Mouse (Mus musculus) mouse embryonic stem cell (cell line): ENCODE results near the gene Zfp142.

Source experiments
- in situ Hi-C, 2 experiments: fragments of 300-500 bp; cut with MboI; formaldehyde crosslinking; loops; 1 replicate in 1 of 2; 3 replicates in 1 of 2; pipeline ENCODE4 v1.14.3; 2019 to 2020; ENCODE audit warnings: low sequenced_read_pairs in 2 of 2, low pct_unique_long_range_greater_than_20kb in 1 of 2, mixed read lengths in 1 of 2; ENCODE audit not compliant: unreplicated experiment in 1 of 2

Zfp142 gene

DNA sequence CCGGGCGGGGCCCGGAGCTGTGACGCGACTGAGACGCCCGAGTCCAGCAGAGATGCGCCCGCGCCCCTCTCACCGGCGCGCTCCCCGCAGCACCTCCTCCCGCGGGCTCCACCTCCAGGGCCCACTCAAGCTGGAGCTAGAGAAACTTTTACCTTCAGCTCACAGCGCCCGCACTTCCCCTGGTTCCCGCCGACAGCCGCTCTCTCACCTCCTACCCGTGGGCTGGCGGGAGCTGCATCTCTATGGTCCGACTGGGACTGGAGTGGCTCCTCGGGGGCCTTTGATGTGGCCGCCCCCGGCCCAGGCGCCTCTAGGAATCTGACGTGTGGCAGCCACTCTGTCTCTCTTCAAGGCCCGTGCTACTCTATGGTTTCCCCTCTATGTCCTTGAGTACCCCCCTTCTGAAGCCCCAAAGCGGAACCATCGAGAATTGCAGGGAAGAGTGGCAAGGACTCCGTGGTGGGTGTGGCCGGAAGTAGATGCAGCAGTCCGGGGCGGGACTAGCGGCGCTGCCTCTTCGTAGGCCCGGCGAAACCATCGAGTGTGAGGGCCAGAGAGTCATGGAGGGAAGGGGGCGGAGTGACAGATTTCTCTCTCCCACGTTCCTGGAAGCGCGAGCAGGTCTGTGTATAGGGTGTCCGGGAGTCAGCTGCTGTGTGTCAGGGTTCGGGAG, at the start of gene Zfp142, which contains the start of gene Bcs1l:
Gene Zfp142 (minus strand): TSS at position 474 of the 673 bp plus-strand sequence.
Gene Bcs1l (plus strand): TSS at position 517 of the 673 bp plus-strand sequence.
- in situ Hi-C loops = no loop called here

DNA sequence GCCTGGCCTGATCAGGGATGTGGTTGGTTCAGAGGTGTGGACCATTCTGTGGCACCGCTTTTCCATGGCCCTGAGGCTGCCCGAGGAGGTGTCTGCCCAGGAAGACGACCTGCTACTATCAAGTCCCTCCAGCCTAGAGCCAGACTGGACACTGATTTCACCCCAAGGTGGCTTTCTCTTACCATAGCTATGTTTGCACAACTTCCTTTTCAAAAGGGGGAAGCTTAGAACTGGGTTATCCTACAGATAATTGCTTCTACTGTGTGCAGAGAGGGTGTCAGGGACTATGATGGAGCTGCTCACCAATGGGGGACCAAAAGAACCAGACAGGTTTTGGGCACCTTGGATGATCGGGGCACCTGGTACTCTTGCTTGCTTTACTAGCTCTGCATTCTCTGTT, 44.7 kb upstream of the Zfp142 start:
- in situ Hi-C loops = no loop called here

DNA sequence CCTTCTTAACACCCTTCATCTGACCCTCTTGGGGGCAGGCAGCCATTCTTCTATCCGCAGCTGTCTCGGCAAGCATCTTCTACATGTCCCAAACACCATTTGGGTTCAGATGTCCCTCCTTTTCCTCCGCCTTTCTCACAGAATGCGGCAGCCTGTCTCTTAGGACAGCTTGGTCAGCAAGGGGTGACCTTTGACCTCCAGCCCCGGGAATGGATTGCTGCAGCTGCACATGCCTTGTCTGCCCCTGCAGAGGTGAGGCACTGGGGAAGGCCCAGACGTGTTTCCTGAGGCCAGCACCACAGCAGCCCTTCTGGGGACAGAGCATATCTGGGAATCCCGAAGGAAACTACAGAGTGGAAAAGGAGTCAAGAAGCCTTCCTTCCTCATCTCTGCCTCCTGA, 40.0 kb upstream of the Zfp142 start:
- in situ Hi-C loops = no loop called here

DNA sequence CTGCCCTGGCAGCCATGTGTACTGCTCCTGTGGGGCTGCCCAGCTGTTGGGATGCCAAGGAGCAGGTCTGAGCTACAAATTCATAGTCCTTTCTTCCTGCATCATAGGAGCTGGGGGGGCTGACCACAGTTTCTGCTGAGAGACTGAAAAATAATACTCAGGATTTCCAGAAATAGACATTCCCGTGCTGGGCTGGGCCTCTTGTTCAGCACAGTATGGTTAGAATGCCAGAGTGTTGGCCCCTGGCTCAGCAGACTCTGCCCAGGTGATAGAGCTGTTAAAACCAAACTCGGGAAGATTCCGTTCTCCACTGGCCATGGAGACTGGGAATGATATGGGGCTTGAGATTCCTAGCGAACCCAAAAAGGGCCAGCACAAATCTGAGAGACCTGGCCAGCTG, 38.0 kb upstream of the Zfp142 start:
- in situ Hi-C loops = no loop called here

DNA sequence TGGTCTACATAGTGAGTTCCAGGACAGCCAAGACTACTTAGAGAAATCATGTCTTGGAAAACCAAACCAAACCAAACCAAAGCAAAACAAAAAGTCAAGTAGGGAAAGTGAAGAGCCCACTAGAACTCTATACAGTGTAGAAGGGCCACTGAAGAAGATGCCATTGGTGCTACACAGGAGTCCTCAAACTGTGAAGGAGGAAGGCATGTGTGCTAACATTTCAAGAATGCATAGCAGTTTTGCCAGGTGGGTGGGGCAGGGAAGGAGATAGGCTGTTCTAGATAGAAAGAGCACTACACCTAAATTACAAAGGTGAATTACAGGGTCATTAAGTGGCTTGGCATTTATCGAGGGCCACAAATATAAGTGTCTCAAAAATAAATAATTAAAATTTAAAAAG, 36.1 kb upstream of the Zfp142 start:
- in situ Hi-C loops = no loop called here

DNA sequence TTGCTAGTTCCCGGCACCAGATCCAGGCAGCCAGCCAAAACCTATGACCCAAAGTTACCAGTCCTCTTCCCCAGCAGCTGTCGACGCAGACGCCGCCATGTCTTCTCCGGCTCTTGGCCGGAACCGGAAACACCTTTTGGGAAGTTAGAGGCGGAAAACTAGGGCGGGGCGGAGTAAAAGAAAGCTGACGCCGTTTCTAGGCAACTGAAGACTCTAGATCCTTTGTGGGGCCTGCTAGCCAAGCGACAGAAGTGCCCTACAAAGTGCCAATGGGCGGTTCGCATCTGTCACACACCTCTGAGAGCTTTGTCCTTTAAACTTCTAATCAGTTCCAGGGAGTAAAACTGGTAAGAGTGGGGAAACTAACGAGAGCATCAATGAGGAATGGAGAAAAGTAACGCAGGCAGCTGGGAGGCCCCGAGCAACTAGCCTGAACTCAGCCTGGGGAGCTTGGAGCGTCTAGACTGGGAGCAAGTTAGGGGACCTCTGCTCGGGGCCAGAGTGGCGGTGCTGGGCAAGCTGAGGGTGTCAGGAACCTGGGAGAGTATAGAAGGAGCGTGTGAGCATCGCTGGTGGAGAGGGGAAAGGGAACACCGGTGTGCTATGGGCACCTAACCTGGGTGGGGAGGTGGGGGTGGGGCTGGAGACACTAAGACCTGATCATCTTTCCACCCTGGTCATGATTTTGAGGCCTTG, 13.4 kb upstream of the Zfp142 start, which contains the start of the genes Rnf25 and Stk36:
Gene Rnf25 (minus strand): TSS at position 131 of the 696 bp plus-strand sequence.
Gene Stk36 (plus strand): TSS at position 179 of the 696 bp plus-strand sequence.
- in situ Hi-C loops = no loop called here

DNA sequence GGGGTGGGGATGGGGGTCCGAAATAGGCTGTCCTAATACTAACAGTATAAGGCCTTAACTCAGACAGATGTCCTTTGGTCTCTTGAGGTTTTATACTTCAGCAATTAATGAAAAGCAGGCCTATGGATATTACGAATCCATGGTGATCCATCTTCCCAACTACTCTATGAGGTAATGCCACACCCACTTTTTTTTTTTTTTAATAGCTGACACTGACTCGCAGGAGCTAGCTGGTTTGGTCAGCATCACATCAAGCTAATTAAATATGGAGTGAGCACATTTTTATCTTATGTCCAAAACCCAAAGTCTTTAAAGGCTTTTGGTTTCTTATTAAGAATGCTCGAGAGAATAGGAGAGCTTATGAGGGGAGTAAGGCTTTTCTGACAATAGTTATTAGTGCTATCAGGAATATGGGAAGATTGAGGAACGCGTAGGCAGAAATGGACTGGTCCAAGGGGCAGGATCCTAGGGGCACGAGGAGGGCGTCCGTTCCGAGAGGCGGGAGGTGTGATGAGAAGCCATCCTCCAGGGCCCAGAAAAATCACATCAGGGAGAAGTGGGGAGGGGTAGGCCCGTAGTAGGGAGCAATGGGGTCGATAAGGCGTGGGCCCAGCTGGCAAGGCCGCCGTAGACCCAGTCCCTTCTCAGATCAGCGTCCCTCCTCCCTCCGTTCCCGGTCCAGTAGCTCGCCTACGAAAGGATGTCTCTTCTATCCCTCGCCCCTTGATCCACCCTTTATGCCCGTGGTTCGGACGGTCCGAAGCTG, 12.6 kb upstream of the Zfp142 start:
- in situ Hi-C loops = no loop called here

DNA sequence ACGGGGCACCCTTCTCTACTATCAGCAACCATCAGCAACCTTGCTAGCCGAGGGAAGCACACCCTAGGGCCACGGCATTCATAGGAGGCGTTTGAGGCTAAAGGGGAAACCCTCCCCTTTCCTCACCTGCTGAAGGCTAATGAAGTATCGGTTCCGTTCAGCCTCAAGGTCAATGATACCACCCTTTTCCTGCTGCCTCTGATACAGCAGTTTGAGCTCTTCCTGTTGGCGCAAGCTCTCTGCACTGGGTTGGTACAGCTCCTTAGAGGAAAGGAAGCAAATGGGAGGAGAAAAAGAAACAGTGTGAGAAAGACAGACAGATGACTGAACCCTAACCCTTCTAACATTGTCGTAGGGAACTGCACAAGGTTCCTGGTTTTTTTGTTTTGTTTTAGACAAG, 6.4 kb upstream of the Zfp142 start:
- in situ Hi-C loops = no loop called here

DNA sequence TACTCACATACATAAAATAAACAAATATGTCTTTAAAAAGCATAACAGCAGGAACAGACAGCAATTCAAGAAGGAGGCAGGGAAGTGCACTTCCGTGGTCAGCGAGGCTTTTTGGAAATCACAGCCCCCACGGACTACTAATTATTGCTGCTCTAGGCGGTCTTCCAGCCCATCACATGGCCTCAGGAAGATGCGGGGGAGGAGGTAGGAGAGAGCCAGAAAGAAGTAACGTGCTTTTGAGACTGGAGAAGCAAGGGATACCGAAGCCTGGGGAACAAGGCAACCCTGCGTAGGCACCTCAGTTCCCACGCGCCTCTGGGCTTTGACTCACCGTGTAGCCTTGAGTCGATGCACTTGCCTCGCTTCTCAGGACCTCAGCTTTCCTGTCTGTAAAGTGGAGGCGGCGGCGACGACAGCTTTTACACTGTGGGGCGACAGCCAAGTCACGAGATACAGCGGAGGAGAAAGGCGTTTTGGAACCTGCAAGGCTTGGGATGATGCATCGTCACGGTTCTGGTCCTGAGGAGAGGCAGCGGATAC, 743 bp downstream of the Zfp142 start:
- in situ Hi-C loops = no loop called here

DNA sequence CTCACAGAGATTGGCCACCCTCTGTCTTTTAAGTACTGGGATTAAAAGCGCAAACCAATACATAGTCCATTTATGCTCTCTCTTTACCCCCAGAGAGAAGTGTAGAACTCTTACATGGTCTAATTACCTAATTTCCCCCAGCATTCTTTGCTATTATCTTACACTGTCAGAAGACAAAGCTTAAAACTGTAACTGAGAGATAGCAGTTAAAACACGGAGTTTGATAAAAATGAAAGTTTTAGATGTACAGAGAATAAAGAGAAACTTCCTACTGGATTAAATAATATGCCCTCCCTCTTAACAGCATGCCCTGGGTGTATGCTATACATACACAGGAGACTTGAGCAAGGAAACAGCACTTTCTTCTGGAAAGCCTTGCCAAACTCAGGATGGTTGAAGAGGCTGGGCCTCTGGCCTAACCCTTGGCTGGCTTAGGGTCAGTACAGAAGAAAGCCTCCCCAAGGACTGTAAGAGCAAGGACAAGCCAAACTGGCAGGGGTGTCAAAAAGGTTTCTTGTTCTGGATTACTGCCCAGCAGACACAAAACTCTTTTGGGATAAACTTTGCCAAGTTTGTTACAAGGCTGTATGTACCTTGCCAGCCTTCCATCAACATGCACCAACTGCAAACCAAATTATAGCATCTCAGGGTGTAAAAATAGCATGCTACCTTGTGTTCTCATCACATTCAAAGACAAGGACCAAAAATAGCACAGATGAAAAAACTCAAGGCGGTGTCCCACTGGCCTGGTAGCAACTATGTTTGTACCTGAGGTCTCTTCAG, 3.2 kb downstream of the Zfp142 start:
- in situ Hi-C loops = no loop called here

DNA sequence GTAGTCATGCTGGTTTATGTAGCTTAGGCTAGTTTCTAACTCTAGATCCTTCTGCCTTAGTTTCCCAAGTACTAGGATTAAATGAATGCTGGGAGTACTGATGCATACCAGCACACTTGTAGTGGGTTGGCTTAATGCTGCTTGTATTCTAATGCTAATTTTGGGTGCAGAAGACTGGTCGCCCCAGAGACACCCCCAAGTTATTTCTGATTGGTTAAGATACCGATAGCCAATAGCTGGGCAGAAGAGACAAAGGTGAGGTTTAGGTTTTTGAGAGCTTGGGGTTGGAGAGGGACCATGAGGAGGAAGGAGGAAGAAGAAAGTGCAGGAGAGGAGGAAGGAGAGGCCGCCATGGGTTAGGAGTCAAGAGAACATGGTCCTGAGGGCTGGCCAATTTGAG, 5.4 kb downstream of the Zfp142 start:
- in situ Hi-C loops = no loop called here

DNA sequence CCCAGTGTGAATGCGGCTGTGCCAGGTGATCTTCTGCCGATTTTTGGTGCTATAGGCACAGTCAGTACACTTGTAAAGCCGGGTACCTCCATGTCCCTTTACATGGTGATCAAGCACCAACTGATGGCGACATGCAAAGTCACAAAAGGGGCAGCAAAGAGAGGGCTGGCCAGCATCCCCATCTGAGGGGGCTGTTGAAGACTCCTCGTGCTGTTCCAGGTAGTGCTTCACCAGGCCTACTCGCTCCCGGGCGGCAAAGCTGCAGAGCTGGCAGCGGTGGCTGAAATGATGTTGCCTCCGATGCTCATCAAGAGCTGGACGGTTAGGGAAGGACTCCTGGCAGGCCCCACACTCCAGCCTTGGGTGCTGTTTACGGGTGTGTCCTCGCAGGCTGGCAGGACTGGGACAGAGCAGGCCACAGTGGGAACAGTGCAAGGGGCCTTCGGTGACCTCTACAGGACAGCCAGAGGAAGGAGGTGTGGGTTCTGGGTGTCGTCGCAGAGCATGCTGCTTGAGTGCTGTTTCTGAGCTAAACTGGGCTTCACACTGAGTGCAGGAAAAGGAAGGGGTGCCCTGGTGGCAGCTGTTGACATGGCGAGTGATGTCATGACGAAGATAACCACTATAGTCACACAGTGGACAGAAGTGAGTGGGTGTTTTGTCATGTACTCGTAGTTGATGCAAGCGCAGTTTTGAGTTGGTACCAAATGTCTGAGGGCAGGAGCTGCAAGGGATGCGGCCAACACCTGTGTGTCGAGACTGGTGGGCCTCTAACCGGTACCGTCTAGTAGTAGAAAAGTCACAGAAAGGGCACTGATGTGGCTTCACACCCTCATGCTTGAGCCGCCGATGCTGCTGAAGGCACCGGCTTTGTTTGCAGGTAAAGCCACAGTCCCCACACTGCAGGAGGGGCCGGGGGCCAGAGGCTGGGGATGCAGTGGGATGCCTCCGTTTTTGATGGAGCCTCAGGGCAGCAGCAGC, 18.0 kb downstream of the Zfp142 start:
- in situ Hi-C loops = no loop called here

DNA sequence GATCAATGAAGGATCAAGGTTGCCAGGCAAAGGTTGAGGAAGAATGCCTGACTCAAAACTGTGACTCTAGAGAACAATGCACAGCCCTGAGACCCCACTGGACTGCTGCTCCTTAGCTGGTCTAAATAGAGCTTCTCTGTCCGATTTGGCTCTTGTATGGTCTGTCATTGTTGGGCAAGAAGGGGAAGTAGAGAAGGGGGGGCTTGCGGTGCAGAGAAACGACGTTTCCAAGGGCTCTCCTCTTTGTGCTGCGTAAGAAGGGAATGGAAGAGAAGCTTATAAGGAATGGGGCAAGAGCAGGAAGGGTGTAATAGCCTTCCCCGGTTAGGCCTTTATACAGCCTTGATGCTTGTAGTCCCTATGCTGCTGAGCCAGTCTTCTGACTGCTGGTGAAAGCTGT, 22.2 kb downstream of the Zfp142 start:
- in situ Hi-C loops = no loop called here

DNA sequence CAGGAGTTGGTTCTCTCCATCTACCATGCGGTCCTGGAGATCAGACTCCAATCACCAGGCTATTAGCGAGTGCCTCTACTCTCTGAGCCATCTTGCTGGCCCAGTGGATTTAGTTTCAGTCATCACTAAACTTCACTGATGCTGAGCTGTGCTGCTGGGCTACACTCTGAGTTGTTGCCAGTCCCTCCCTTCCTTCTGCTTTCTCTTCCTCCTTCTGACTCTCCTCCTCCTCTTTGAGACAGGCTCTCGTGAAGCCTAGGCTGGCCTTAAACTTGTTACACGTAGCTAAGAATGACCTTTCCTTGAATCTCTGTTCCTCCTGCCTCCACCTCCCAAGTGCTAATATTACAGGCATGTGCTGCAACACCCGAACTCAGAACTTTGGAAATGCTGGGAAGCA, 29.0 kb downstream of the Zfp142 start:
- in situ Hi-C loops = no loop called here

DNA sequence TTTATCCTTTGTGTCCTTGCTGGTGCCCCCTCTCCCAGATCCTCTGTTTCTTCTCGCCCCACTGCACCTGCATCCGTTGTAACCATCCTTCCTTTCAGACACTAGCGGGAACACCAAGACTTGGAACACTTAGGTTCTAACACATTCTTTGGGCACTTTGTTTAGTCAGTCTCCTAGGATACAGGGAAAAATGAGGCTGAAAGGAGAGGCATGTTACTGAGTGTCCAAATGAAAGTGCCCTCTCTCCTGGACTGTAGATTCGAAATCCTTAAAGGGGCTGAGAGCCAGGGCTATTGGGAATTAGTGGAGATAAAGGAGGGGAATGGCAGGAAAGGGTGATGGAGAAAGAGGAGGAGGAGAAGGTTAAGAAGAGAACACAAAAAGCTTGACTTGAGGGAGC, 43.9 kb downstream of the Zfp142 start, which contains the start of gene Usp37:
Gene Usp37 (minus strand): TSS at position 101 of the 400 bp plus-strand sequence.
- in situ Hi-C loops = no loop called here

DNA sequence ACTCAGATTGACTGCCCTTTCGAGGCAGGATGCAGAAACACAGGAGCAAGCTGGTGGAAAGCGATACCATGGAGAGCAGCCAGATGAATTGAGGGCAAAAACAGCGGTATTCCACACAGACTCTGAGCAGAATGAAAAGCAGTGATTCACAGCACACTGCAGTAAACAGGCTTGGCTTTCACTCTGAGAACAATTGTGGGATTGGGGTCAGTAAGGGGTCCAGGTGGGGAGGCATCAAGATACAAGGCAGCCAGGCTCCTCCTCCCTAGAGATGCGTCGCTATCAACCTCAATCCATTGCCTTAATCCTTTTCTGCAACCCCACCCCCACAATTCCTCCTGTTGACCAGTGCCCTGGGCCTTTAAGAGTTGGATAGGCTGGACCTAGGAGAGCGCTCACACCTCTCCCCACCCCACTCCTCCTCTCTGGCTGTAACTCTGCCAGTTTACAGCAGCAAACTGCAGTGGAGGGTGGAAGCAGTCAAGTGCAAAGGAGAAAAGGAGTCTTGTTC, 45.5 kb downstream of the Zfp142 start, which contains the start of gene Plcd4:
Gene Plcd4 (plus strand): TSS at position 438 of the 511 bp plus-strand sequence.
- in situ Hi-C loops = no loop called here

DNA sequence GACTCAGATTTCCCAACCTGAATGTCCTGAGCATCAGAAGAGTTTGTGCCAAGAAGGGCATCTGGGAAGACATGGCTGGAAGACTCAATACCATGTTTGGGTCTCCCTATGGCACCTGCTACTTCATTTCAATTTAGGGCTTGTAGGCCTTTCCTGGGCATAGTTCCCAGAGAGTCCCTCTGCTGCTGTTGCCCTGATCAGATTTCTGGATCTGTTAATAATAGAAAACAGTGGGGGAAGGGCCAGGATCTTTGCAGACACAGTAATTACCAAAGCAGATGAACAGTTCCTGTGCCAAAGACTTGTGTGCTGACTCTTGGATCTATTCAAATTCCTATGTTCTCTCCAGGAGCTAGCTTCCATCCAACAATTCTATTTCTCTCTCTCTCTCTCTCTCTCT, 49.4 kb downstream of the Zfp142 start:
- in situ Hi-C loops = no loop called here
